Mouse (Mus musculus): Measurements from ENCODE around the gene Tle3. TPM values are rescaled to one million over a fixed set of nuclear protein-coding genes. Genes with fewer than 3 reads are reported as not detected.

Tle3 gene
- polyA plus RNA-seq, 1 experiment from 2014 or later = 36.7 TPM

DNA sequence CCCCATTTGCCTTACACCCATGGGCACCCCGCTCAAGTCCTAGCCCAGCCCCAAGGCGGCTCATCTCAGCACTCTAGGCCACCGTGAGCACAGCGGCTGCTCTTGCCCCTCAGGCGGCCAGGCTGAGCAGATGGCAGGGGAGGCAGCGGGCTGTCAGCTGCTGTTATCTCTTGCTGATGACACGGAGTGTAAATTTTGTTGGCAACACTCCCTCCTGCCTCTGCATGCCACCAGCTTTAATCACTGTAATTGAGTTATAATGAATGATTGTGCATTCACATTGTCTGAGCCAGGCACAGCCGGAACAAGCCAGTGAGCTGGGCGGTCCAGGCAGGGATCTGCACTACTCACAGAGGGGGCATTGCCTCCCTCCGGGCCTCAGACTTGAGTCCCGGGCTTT, 61.9 kb downstream of the Tle3 start:
- ATAC-seq (ENCODE audit: low FRiP score) (peak; percentile 76), DNase-seq (ENCODE audit: low spot score) (peak; percentile 47)
- no peak overlapping the region for H3K4me2 ChIP-seq (replicated peaks; ENCODE audit: low read depth, low read length)

DNA sequence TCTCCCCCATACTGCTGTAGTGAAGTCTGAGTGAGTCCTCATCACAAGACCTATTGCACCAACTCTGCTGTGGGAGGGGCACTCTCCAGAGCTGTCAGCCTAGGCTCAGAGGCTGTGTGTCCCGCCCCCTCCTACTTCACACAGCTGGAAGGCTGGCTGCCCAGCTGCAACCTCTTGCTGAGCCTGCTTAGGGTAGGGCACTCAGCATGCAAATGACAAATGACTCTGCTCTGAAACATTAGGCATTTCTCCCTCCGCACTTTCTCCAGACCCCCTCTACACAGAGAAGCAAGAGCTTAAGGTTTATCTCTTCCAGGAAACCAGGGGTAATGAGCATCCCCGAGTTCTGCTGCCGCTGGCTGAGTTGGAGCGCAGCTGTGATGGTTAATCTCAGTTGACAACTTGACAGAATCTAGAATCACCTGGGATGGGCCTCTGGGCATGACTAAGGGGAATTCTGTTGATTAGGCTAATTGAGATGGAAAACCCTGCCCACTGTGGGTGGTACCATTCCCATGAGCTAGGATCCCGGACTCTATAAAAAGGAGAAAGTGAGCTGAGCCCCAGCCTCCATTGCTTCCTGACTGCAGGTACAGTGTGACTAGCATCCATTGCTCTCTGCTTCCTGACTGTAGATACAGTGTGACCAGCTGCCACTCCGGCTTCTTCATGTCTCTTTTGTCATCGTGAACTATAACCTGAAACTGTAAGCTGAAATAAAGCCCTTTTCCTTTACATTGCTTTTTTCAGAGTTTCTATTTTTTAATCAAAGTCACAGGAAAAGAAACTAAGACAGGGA, 63.2 kb downstream of the Tle3 start:
- 0 out of 2 replicates have a peak, but pooled peaks have one; percentile 27 for ATAC-seq (ENCODE audit: low FRiP score)
- no peak overlapping the region for H3K9ac ChIP-seq (ENCODE audit: low read depth, low read length)
- no peak overlapping the region for H3K4me3 ChIP-seq (ENCODE audit: low read depth, low read length)
- no peak overlapping the region for H3K4me2 ChIP-seq (replicated peaks; ENCODE audit: low read depth, low read length)
- peaks cover 2% of the 10 kb centered on the region; the same call in 1 of the 2 replicates for H3K4me1 ChIP-seq (replicated peaks; ENCODE audit: control insufficient read depth, insufficient read depth, low read length)
- H3K27ac ChIP-seq (ENCODE audit: low read depth, low read length) = no peak overlapping the region
- no peaks in the 10 kb centered on the region for H3K9me3 ChIP-seq (ENCODE audit: control insufficient read depth, low read length)
- WGBS = 34% methylated on average over 8 of the region's 8 CpGs
- H3K27me3 ChIP-seq (ENCODE audit: control insufficient read depth, insufficient read depth, low read length) = no peaks in the 10 kb centered on the region; the same call in 1 of the 2 replicates
- H3K36me3 ChIP-seq (ENCODE audit: control insufficient read depth, insufficient read depth, low read length) = no peaks in the 10 kb centered on the region
- peak; percentile 40 for DNase-seq (ENCODE audit: low spot score)

More for the DNA sequence above, 61.9 kb downstream of the Tle3 start:
- no peak overlapping the region; the same call in 1 of the 2 replicates for H3K27ac ChIP-seq (ENCODE audit: low read depth, low read length)
- no peaks in the 10 kb centered on the region for H3K36me3 ChIP-seq (ENCODE audit: control insufficient read depth, insufficient read depth, low read length)
- H3K9me3 ChIP-seq (ENCODE audit: control insufficient read depth, low read length) = no peaks in the 10 kb centered on the region
- no peaks in the 10 kb centered on the region for H3K27me3 ChIP-seq (ENCODE audit: control insufficient read depth, insufficient read depth, low read length)
- H3K9ac ChIP-seq (ENCODE audit: low read depth, low read length) = no peak overlapping the region
- 36% methylated on average over 11 of the region's 11 CpGs for WGBS
- H3K4me3 ChIP-seq (ENCODE audit: low read depth, low read length) = no peak overlapping the region
- peaks cover 2% of the 10 kb centered on the region; the same call in 1 of the 2 replicates for H3K4me1 ChIP-seq (replicated peaks; ENCODE audit: control insufficient read depth, insufficient read depth, low read length)

DNA sequence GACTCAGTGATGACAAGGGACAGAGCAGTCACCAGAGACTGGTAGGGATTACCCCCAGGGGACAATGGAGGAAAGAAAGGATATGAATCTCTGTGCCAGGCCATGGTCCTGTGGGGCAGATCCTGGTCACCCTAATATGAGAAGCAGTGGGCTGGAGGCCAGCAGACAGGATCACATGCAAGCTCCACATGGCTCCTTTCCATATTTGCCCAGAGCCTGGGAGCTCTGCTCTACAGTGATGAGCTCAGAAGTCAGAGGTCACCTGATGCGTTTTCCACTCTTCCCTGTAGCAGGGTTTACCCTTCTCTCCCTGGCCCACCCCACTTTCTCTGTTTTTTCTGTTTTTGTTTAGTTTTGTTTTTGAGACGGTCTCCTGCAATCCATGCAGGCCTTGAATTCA, 63.9 kb downstream of the Tle3 start:
- 66% methylated on average over 2 of the region's 2 CpGs for WGBS
- DNase-seq (ENCODE audit: low spot score) = no peak
- no peaks in the 10 kb centered on the region; the same call in 1 of the 2 replicates for H3K27me3 ChIP-seq (ENCODE audit: control insufficient read depth, insufficient read depth, low read length)
- peaks cover 2% of the 10 kb centered on the region; the same call in 1 of the 2 replicates for H3K4me1 ChIP-seq (replicated peaks; ENCODE audit: control insufficient read depth, insufficient read depth, low read length)
- no peak for ATAC-seq (ENCODE audit: low FRiP score)
- H3K9me3 ChIP-seq (ENCODE audit: control insufficient read depth, low read length) = no peaks in the 10 kb centered on the region
- H3K4me3 ChIP-seq (ENCODE audit: low read depth, low read length) = no peak overlapping the region
- no peak overlapping the region for H3K27ac ChIP-seq (ENCODE audit: low read depth, low read length)
- no peaks in the 10 kb centered on the region for H3K36me3 ChIP-seq (ENCODE audit: control insufficient read depth, insufficient read depth, low read length)
- no peak overlapping the region for H3K9ac ChIP-seq (ENCODE audit: low read depth, low read length)
- no peak overlapping the region for H3K4me2 ChIP-seq (replicated peaks; ENCODE audit: low read depth, low read length)

DNA sequence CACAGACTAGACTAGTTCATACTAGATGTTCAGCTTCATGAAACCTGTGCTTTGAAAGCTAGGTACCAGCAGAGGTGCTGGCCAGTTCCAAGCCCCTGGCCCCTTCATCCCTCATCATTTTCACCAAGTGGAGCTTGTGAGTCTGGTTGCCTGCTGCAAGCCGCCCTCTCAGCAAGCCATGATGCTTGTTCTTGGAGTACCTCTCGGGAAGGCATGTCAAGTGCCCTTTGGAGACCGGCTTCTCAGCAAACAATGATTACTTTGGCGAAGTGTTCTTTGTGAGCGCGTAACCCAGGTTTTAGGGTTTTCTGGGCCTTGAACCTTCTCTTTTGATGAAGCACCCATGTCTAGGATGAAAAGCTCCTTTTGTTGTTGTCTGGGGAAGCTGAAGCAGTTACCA, 64.6 kb downstream of the Tle3 start:
- H3K4me1 ChIP-seq (replicated peaks; ENCODE audit: control insufficient read depth, insufficient read depth, low read length) = peaks cover 2% of the 10 kb centered on the region; the same call in 1 of the 2 replicates
- H3K4me2 ChIP-seq (replicated peaks; ENCODE audit: low read depth, low read length) = no peak overlapping the region
- no peaks in the 10 kb centered on the region for H3K36me3 ChIP-seq (ENCODE audit: control insufficient read depth, insufficient read depth, low read length)
- 88% methylated on average over 6 of the region's 6 CpGs for WGBS
- no peak overlapping the region for H3K4me3 ChIP-seq (ENCODE audit: low read depth, low read length)
- H3K27ac ChIP-seq (ENCODE audit: low read depth, low read length) = no peak overlapping the region
- H3K27me3 ChIP-seq (ENCODE audit: control insufficient read depth, insufficient read depth, low read length) = no peaks in the 10 kb centered on the region; the same call in 1 of the 2 replicates
- no peaks in the 10 kb centered on the region for H3K9me3 ChIP-seq (ENCODE audit: control insufficient read depth, low read length)
- no peak overlapping the region for H3K9ac ChIP-seq (ENCODE audit: low read depth, low read length)
- no peak for ATAC-seq (ENCODE audit: low FRiP score)
- no peak for DNase-seq (ENCODE audit: low spot score)

DNA sequence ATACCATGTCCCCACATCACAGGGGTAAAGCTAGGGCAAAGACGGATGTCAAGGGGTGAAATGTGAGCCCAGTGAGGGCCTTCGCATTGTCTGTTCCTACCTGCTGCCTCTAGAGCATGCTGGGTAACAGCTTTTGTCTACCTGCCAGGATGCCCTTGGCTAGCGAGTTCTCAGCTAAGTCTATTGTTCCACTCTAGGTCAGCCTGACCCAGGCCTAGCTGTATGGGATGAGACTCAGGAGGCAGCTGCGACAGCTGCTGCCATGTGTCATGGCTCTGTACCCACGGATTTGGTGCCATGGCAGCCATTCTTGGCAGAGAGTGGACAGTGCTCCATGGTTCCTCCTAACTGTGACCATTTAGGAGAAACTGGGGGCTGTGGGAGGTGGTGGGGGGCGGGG, 66.9 kb downstream of the Tle3 start:
- no peak overlapping the region for H3K4me3 ChIP-seq (ENCODE audit: low read depth, low read length)
- no peak for ATAC-seq (ENCODE audit: low FRiP score)
- H3K36me3 ChIP-seq (ENCODE audit: control insufficient read depth, insufficient read depth, low read length) = no peaks in the 10 kb centered on the region
- H3K9ac ChIP-seq (ENCODE audit: low read depth, low read length) = no peak overlapping the region
- H3K4me2 ChIP-seq (replicated peaks; ENCODE audit: low read depth, low read length) = no peak overlapping the region
- no peak overlapping the region for H3K27ac ChIP-seq (ENCODE audit: low read depth, low read length)
- H3K4me1 ChIP-seq (replicated peaks; ENCODE audit: control insufficient read depth, insufficient read depth, low read length) = peaks cover 9% of the 10 kb centered on the region
- H3K27me3 ChIP-seq (ENCODE audit: control insufficient read depth, insufficient read depth, low read length) = no peaks in the 10 kb centered on the region; the same call in 1 of the 2 replicates
- no peaks in the 10 kb centered on the region for H3K9me3 ChIP-seq (ENCODE audit: control insufficient read depth, low read length)
- no peak for DNase-seq (ENCODE audit: low spot score)
- WGBS = 70% methylated on average over 6 of the region's 6 CpGs

DNA sequence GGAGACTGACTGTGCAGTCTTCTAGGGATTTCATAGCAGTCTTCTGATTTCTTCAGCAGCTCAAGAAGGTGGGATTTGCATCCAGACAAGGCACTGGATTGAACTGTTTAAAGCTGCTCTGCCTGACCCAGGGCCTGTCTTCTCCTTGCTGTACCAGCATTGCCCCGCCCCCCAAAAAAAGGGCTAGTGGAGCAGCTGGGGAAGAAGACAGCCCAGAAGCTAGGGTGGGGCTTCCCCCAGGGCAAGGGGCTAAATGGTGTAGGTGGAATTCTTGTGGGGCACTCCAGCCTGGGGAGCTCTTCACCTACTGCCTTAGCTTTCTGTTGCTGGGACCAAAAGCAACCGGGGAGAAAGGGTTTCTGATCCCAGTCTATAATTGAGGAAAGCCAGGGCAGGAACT, 67.8 kb downstream of the Tle3 start:
- H3K9me3 ChIP-seq (ENCODE audit: control insufficient read depth, low read length) = no peaks in the 10 kb centered on the region
- H3K36me3 ChIP-seq (ENCODE audit: control insufficient read depth, insufficient read depth, low read length) = no peaks in the 10 kb centered on the region
- H3K27me3 ChIP-seq (ENCODE audit: control insufficient read depth, insufficient read depth, low read length) = no peaks in the 10 kb centered on the region; the same call in 1 of the 2 replicates
- no peak overlapping the region for H3K27ac ChIP-seq (ENCODE audit: low read depth, low read length)
- 89% methylated on average over 2 of the region's 2 CpGs for WGBS
- DNase-seq (ENCODE audit: low spot score) = no peak
- H3K4me1 ChIP-seq (replicated peaks; ENCODE audit: control insufficient read depth, insufficient read depth, low read length) = peaks cover 9% of the 10 kb centered on the region
- no peak overlapping the region for H3K4me2 ChIP-seq (replicated peaks; ENCODE audit: low read depth, low read length)
- H3K9ac ChIP-seq (ENCODE audit: low read depth, low read length) = no peak overlapping the region
- H3K4me3 ChIP-seq (ENCODE audit: low read depth, low read length) = no peak overlapping the region
- ATAC-seq (ENCODE audit: low FRiP score) = no peak

DNA sequence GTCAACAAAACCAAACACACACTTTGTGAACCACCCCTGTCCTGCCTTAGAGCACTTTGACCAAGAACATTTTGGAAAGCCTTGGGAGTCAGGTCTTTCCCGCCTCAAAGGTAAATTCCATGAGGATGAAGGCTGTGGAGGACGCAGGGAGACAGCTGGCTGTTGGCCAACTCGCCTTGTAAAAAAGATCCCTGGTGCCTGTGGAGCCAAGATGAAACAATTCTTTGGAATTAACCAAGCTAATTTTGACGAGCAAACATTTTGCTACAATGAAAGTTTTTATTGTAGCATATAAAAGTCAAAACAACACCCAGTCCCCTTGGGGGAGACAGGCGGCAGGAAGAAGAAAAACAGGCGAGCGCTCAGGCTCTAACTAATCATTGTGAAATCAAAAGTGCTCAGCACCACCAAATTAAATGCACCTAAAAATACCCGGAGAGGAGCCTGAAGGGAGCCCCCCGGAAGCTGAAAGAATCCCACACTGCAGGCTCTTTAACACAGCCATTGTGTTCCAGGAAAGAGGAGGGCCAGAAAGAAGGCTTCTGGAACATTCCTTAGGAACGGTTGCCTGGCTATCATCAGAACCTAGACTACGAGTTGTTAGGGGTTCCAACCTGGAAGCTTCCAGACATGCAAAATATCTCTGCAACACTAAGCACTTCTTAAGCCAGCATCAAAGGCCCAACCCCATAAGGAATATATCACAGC, 69.2 kb downstream of the Tle3 start:
- H3K36me3 ChIP-seq (ENCODE audit: control insufficient read depth, insufficient read depth, low read length) = no peaks in the 10 kb centered on the region
- no peak overlapping the region for H3K27ac ChIP-seq (ENCODE audit: low read depth, low read length)
- H3K27me3 ChIP-seq (ENCODE audit: control insufficient read depth, insufficient read depth, low read length) = no peaks in the 10 kb centered on the region; the same call in 1 of the 2 replicates
- H3K4me1 ChIP-seq (replicated peaks; ENCODE audit: control insufficient read depth, insufficient read depth, low read length) = peaks cover 16% of the 10 kb centered on the region
- ATAC-seq (ENCODE audit: low FRiP score) (no peak), DNase-seq (ENCODE audit: low spot score) (no peak)
- no peak overlapping the region for H3K4me3 ChIP-seq (ENCODE audit: low read depth, low read length)
- H3K9ac ChIP-seq (ENCODE audit: low read depth, low read length) = no peak overlapping the region
- no peak overlapping the region for H3K4me2 ChIP-seq (replicated peaks; ENCODE audit: low read depth, low read length)
- H3K9me3 ChIP-seq (ENCODE audit: control insufficient read depth, low read length) = no peaks in the 10 kb centered on the region
- WGBS = 66% methylated on average over 11 of the region's 11 CpGs

DNA sequence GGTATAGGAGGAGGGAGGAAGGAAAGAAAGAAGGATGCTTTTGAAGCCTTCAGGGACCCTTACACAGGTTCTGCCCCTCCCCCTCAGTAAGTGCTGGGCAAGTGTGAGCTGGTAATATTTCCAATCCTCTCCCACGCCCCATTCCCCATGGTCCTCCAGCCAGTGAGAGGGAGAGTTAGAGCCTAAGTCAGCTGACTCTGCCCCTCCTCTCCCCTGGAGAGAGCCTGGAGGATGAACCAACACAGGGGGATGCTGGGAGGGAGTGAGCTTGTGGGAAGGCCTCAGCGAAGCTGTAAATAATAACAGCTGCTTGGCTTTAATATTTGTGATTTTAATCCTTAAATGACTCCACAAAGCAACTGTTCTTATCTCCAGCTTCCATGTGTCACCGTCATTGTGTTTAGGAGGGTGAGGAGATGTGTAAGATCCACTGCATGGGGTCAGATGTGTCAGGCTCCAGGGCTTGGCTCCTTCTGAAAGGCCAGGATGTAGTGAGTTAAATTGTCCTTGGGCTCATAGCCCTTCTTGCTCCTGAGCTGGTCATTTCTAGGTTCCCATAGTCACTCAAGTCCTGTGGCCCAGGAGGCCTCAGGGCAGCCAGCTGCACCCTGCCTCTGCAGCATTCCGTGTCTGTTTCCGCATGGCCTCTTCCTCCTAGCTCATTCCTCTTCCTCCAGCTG, 70.9 kb downstream of the Tle3 start:
- H3K4me3 ChIP-seq (ENCODE audit: low read depth, low read length) = no peak overlapping the region
- no peak for DNase-seq (ENCODE audit: low spot score)
- H3K27ac ChIP-seq (ENCODE audit: low read depth, low read length) = 0 out of 2 replicates have a peak overlapping the region, but pooled peaks have one; percentile 10
- no peaks in the 10 kb centered on the region; the same call in 1 of the 2 replicates for H3K27me3 ChIP-seq (ENCODE audit: control insufficient read depth, insufficient read depth, low read length)
- peak; percentile 30; the same call in 1 of the 2 replicates for ATAC-seq (ENCODE audit: low FRiP score)
- H3K4me1 ChIP-seq (replicated peaks; ENCODE audit: control insufficient read depth, insufficient read depth, low read length) = peaks cover 16% of the 10 kb centered on the region
- no peaks in the 10 kb centered on the region for H3K9me3 ChIP-seq (ENCODE audit: control insufficient read depth, low read length)
- H3K36me3 ChIP-seq (ENCODE audit: control insufficient read depth, insufficient read depth, low read length) = no peaks in the 10 kb centered on the region
- WGBS = 54% methylated on average over 5 of the region's 5 CpGs
- H3K9ac ChIP-seq (ENCODE audit: low read depth, low read length) = no peak overlapping the region
- no peak overlapping the region for H3K4me2 ChIP-seq (replicated peaks; ENCODE audit: low read depth, low read length)

Data from hindbrain, embryonic 11.5 days (tissue).